Mouse (Mus musculus) right cerebral cortex, postnatal 25 days (tissue): Measurements from ENCODE around the gene C130032M10Rik.
A peak's percentile ranks its signal among the peaks of the same experiment; 100 is the strongest.

Experiments
- DNase-seq: peaks from one replicate; pipeline ENCODE4 v3.0.0; 2022

C130032M10Rik gene

DNA sequence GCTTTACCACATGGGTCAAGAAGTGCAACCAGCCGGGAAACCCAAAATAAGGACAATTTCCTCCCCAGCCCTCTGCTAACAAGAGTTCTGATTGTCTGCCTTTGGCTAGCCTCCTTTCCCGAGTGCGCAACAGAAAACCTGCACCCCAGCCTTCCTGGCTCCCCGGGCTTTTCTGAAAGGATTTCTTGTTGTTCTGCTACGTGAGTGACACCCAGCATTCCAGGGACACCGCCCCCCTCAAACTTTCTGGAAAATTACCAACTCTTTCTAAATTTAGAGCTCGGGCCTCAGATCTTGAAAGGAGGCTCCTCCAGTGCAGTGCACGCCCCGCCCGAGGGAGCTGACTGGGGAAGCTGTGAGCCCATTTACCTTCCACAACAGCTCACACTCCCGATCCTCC lies at the start of gene C130032M10Rik:
Gene C130032M10Rik (plus strand): TSS at position 334 of the 400 bp plus-strand sequence.
- no peak for DNase-seq

DNA sequence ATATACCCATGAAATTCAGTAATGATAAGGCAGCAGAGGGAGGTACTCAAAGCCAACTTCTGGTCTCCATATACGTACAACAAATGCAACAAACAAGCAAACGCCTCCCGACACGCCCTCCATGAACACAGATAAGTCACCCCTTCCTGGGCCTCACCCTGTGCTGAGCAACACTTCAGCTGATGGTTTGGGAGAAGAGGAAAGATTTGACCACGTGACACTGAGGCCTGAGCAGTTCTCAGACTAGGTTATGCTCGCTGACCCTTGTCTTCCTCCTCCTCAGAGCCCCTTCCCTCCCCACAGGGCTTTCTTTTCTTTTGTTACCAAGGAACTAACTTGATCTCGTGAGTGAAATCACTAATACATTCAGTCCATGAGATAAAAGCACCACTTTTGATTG lies 48.6 kb upstream of the C130032M10Rik start:
- DNase-seq = no peak

DNA sequence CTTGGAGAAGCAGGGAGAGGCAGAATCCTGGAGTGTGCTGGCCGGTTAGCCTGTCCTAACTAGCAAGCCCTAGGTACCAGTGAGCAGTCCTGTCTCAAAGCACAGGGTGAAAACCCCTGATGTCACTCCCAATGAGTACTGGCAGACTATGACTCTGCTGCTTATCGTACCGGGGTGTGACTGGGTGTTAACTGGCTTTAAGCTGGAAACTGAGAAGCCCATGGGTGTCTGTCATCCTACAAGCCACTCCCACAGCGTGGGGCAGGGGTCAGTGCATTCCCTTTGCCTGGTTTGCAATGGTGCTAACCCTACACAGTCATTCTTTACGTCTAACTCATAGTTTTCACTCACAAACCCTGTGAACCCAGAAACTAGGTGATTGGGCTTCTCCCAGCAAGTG lies 47.3 kb upstream of the C130032M10Rik start:
- DNase-seq = no peak

DNA sequence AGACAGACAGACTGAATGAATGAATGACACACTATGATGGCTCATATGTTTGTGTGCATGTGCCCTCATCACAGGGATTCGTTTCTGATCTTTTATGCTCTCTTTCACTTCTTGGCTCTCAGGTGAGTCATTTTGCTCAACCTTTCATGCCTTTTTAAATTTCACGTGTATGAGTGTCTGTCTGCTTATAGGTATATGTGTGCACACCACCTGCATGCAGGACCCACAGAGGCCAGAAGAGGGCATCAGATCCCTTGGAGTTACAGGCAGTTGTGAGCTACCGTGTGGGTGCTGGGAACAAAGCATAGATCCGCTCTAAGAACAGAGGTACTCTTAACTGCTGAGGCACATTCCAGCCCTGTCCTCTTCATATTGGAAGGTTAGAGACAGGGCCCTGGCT lies 46.8 kb upstream of the C130032M10Rik start:
- DNase-seq = no peak

DNA sequence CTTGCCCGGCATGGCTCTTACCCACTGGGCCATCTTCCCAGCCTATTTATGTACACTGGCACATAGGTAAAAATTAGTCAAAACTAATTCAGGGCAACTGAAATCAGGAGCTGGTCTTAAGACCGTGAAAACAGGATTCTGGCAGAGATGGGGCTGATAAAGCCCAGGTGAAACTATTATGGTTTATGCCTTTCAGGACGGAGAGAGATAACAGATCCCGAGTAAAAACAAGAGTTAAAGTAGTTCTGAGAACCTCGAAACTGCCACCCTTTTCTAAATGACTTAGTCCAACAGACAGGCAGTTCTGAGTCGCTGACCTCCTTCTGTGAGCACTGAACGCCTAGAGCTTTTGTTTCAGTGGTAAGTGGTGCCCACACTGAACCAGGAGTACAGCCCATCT lies 43.6 kb upstream of the C130032M10Rik start:
- DNase-seq = no peak

DNA sequence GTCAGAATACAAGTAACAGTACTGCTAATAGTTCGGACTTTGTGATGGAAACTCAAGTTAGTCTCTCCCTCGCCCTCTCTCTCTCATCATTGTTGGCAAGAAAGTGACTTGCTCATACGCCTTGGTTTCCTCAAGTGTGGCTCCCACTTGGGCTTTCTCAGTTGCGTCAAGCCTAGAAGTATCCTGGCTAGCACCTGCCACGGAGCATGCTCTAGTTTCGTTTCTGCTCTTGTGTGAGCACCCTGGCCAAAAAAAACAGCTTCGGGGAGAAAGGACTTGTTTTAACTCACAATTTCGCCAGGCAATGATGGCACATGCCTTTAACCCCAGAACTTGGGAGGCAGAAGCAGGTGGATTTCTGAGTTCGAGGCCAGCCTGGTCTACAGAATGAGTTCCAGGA lies 38.5 kb upstream of the C130032M10Rik start:
- no peak for DNase-seq

DNA sequence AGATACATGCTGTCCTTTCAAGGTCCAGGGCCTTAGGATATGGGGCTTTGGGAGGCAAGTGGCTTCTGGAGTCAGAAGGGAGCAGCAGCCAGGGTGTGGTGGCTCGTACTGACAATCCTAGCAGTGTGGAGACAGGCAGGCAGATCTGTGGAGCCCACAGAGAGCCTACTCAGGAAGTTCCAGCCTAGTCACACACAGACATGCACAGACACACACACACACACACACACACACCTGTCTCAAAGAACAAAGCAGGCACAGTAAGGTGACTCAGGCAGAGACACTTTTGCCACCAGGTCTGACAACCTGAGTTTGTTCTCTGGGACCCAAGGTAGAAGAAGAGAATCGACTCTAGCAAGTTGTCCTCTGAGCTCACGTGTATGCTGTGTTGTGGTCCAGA lies 34.6 kb upstream of the C130032M10Rik start:
- DNase-seq = no peak

DNA sequence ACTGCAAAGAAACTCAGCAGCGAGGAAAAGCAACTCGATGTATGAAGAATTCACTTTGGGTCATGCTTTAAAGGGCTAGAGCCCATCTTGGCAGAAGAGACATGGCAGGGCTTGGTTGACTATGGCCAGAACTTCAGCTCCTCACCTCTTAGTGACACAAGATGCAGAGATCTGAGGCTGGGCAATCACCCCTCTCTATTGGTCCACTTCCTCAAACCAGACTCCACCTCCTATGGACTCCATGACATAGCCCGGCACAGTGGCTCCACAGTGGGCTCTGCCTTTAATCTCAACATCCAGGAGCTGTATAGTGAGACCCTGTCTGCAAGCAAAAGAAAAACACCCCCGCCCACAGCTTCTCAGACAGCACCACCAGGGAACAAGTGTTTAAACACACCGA lies 30.7 kb upstream of the C130032M10Rik start:
- DNase-seq = no peak

DNA sequence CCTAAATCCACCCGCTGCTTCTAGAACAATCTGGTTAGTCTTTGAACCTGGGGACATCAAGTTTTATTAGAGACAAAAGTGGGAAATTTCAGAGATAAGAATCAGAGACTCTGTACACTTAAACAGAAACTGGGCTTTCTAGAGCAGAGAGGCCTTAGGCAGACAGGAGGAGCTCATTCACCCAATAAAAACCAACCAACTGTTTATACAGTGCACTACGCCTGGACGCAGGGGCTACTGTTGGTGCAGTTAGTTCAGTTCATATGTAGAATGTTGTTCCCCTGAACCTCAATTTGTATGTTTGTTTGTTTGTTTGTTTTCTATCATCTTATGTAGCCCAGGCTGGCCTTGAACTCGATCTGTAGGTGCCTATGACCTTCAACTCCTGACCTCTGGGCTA lies 28.7 kb upstream of the C130032M10Rik start:
- DNase-seq = no peak

DNA sequence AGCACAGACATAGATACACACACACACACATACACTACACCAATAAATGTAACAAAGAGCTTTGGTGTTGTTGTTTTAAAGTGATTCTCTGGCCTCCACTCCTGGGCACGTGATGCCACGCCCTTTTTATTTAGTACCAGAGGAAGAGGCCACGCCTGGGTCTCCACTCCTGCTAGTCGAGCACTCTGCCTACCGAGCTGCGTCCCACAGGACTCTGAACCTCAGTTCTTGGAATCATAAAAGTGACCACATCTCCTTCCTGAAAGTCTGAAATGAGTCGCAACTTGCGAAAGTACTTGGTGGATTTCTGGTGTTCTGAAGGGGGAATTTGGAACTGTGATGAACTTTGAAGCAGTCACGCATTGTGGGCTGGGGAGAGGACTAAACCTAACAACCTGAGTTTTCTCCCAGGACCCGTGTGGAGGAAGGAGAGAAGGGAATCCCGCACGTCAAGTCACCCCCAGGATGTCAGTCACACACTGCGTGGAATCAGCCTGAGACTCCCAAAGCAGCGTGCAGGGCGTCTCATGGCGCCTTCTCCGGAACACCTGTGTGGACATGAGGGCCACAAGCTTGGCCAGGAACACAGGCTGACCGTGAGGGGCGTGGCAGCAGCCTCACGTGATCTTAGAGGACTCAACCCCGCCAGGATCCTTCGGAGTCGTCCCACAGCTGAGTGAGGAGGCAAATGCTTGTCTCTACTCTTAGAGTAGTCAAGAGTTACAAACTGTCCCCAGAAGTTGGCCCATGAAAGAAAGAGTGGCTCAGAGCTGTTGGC lies 27.8 kb upstream of the C130032M10Rik start:
- DNase-seq = no peak

DNA sequence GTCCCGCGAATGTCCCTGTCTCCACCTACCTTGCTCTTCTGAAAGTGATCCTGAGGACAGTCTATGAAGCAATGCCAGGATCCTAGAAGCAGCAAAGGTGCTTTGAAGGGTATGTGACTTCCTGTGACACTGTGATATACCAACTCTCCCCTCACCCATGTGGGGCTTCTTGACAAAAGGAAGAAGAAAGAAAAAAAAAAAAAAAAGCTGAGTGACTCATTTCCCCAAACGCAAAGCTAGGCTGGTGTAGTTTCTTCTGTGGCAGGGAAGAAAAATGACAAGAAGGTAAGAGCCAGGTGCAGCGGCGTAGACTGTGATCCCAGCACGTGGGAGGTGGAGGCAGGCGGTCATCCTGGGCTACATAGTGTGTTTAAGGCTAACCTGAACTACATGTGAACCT lies 19.0 kb upstream of the C130032M10Rik start:
- DNase-seq = no peak

DNA sequence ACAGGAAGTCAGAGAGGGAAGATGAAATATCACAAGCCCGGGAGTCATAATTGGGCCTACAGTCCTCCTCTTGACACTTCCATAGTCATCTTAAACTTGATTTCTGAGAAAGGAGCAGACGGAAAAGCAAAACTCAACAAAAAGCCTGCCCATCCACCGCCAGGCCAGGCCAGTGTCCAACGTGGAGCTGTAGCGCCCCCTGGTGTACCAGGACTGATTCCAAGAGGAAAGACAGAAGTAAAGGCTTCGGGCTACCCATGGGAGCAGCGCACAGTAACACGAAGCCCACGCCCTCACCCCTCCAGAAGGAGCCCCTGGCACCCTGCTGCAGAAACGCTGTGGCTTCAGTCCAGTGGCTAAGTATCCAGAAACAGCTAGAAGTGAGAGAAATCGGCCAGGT lies 17.3 kb upstream of the C130032M10Rik start:
- DNase-seq = peak; percentile 62

DNA sequence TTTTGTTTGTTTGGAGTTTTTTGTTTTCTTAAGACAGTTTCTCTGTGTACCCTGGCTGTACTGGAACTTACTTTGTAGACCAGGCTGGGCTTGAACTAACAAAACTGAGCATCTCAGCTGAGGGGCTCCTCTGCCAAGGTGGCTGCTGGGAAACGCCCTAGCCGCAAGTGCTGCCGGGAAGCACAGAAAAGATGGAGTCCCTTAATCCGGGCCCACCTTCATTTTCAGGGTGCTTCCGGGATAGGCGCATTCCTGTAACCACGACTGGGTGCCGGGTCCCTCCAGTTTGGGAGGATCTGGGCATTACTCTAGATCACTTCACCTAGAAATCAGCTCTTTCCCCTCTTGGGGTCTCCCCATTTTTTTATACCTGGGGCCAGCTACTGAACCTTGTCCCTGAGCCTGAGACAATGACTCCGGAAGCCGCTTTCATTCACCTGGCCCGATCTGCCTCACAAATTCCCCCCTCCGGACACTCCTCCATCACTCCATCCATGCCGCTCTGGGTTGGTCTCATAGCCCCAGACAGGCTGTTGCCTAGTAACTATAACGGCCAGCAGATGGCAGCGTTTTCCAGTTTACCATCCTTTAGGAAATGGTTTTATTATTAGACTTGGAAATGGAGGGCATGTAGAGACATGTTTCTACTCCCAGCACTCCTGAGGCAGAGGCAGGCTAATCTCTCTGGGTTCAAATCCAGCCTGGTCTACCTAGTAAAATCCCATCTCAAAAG lies 15.5 kb upstream of the C130032M10Rik start:
- no peak for DNase-seq

DNA sequence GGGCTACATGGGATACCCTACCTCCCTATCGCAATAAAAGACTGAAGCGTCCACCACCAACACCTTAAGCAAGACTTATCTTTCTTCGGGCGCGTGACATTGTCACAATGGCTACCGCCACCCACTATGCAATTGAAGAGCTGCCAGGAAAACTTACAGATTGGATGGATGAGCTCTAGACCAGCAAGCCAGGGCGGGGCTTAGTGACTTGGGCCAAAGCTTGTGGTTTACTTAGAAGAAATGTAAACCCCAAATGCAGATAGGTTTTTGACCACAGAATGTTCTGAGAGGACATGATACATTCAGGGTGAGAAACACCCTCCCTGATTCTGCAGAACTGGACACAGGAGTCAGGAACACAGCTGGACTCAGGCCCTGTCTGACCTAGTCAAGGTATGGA lies 14.4 kb upstream of the C130032M10Rik start:
- no peak for DNase-seq

DNA sequence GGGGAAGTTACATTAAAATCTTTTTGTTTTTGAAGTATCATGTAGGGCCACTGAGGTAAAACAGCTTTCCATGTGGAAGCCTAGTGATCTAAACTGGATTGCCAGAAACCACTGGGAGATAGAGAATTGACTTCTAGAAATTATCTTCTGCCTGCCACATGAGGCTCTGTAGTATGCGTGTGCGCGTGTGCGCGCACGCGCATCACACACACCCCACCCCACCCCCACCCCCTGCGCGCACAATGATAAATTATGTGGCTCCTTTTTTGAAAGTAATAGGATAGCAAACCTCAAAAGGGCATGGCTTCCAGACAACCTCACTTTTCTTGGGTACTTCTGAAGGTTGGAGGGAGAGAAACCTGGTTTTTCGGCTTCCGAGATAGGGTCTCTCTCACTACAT lies 13.6 kb upstream of the C130032M10Rik start:
- no peak for DNase-seq

DNA sequence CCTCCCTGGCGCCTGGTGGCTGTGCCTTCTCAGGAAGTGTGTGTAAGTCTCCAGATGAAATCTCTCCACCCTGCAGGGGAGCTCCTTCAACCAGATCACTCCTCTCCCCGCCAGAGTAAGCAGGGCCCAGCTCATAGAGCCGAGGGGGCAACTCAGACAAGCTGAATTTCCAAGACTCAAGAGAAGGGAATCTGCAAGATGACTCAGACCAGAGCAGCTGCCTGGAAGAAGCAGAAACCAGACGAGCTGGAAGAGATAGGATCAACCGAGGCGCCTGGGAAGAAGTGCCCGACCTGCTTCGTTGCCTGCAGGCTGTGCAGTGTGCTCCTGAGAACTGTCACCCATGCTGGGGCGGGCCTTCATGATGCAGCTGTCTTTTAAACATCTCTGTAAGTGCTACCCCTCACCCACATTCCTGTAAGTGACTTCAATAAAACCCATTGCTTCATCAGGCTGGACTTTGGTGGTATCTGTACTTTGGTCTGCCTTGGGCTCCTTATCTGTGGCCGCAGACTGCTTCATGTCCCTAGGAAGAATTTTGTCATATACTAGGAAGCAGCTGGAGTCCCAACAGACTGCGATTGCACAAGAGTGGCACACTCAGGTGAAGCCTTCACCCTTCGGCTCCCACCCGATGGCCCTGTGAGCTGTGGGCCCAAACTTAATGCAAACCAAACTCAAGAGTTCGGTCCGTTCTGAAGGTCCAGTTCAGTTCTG lies 12.6 kb upstream of the C130032M10Rik start:
- no peak for DNase-seq

DNA sequence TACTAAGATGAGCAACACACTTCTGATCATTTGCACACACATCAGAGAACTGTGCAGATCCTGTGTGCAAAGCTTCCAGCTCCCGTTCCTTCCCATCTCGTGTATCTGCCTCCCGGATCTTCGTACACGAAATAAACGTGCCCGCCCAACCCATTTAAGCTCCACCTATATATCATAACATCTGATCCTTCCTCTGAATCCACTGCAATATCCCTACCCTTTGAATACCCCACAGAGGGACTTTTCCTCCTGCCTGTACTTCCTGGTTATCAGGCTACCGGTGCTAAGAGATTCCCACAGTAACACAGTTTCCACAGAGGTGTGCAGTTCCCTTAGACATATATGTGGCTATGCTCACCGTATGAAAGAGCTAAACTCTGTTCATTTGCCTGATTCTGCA lies 10.7 kb upstream of the C130032M10Rik start, which contains the start of gene Ccr4:
Gene Ccr4 (minus strand): TSS at position 101 of the 400 bp plus-strand sequence.
- DNase-seq = no peak

DNA sequence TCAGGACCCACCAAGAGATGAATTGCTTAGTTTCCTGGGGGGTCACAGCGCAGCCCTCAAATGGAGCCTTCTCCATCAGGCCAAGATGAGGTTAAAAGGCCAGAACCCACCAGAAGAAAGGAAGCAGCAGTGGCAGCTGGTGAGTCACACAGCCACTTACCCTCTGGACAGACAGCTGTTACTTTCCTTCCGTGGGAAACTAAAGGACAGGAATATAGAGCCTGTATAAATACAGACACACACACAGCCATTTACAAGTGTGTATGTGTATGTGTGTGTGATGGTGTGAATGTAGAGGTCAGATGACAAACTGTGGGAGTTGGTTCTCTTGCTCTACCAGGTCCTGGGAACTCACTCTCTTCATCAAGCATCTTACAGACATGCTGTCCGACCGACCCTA lies 8.9 kb upstream of the C130032M10Rik start:
- no peak for DNase-seq

DNA sequence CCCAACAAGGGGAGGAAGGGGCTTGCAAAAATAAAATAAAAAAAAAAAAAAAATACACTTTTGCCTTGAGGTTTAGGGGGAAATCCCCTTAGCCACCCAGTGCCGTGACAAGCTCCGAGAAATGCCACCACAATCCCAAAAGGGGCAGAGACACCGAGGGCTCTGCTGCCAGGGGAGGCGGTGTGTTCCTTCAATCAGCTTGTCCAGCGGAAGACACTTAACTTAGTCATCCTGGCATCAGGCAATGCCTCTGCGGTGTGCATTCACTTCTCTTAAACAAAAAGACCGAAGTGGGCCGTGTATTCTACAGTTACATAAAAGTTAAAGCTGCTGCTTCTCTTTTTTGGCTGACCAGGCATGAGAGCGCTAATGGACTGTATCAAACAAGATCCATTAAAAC lies 8.1 kb upstream of the C130032M10Rik start:
- DNase-seq = no peak

DNA sequence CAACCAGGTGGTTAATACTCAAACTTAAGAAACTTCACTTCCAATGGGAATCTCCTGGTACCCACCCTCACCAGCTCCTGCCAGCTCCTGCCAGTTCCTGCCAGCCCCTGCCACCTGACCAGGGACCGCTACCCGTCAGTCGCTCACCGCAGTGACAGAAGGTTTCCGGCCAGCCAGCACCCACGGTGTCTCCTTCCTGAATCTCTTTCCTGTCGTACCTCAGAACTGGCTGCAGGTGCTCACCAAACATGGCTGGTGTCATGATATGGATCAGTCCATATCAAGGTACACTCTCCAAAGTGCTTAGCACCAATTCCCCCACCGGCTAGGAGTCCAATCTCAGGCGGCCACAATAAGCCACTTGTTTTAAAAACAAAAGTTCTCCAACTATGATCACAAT lies 5.7 kb upstream of the C130032M10Rik start:
- no peak for DNase-seq

DNA sequence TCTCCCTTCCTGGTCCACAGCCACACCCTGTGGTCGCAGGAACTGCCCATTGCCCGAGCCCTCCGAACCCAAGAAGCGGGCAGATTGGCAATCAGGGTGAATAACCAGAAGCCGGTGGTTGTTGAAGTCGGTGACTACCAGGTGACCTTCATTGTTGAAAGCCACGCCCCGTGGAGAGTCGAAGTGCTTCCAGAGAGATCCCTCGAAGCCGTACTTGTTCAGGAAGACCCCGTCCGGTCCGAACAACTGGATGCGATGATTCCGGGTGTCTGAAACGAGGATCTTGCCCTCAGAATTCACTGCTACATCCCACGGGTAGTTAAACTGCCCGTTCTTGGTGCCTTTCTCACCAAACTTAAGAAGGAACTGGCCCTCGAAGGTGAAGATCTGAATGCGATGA lies 2.7 kb upstream of the C130032M10Rik start:
- no peak for DNase-seq

DNA sequence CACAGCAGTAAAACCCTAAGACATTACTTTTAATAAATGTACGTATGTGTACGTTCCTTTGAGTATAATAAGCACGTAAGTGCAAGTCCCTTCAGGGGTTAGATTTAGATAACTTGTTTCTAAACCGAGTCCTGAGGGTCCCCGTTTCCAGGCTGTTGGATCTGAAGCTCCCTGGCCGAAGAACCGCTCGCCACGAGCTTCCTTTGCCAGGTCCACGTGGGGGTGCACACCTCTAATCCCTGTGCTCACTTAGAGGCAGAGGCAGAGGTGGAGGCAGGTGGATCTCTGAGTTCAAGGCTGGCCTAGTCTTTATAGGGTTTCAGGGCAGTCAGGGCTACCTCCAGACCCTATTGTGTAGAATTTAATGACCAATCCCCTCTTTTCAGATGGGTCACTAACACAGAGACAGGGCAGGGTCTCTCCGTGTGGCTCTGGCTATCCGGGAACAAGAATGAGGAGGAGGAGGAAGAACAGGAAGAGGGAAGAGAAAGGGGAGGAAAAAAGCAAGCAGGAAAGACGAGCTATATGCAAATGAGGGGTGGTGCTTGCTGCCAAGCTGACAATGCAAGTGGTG lies 2.5 kb downstream of the C130032M10Rik start:
- no peak for DNase-seq

DNA sequence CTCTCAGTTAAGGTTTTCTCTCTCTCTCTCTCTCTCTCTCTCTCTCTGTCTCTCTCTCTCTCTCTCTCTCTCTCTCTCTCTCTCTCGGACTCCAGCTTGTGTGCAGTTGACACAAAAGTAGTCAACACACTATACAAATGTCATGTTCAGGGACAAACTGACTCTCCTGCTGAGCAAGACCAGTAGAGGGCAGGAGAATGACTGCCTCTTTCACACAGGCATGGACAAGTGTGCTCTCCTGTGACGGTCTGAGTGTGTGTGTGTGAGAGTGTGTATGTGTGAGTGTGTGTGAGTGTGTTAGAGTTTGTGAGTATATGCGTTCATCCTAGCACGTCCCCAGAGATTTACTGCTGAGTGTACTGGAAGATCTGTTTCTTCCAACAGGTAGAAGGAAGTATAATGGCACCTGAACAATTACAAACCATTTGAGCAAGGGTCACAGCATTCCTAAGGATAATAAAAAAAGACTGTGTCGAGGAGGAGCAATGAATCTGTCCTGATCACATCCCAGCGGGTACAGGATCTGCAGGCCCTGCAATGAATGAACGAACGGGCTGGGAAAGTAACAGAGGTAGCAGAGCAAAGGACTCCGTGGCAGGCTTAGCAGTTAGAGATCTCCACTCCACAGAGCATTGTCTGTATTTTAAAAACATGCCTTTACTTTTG lies 3.4 kb downstream of the C130032M10Rik start:
- DNase-seq = no peak
